Mouse (Mus musculus): ENCODE data around the gene Tm7sf3.

Gene Tm7sf3

GRCm38 (mm10) chr6:146653197-146653596, 10.6 kb upstream of the Tm7sf3 start:
- DNase-seq = no peak

GRCm38 (mm10) chr6:146651431-146651830, 8.8 kb upstream of the Tm7sf3 start:
- no peak for DNase-seq

- no peak for DNase-seq
Observed at GRCm38 (mm10) chr6:146650013-146650412, 7.4 kb upstream of the Tm7sf3 start.

- no peak for DNase-seq
Observed at GRCm38 (mm10) chr6:146643184-146643570, 553 bp upstream of the Tm7sf3 start.

GRCm38 (mm10) chr6:146641621-146642210, 908 bp downstream of the Tm7sf3 start:
- DNase-seq = no peak

GRCm38 (mm10) chr6:146640991-146641390, 1.6 kb downstream of the Tm7sf3 start:
- no peak for DNase-seq

- DNase-seq = no peak
Observed at GRCm38 (mm10) chr6:146640068-146640965, 2.3 kb downstream of the Tm7sf3 start.

GRCm38 (mm10) chr6:146636482-146636881, 6.1 kb downstream of the Tm7sf3 start:
- no peak for DNase-seq

- DNase-seq = no peak
Observed at GRCm38 (mm10) chr6:146634759-146635606, 7.6 kb downstream of the Tm7sf3 start.

- peak; percentile 73 for DNase-seq
Observed at GRCm38 (mm10) chr6:146634015-146634722, 8.5 kb downstream of the Tm7sf3 start.

- DNase-seq = peak; percentile 34
Observed at GRCm38 (mm10) chr6:146633629-146634014, 9.0 kb downstream of the Tm7sf3 start.

- no peak for DNase-seq
Observed at GRCm38 (mm10) chr6:146633097-146633496, 9.5 kb downstream of the Tm7sf3 start.

- no peak for DNase-seq
Observed at GRCm38 (mm10) chr6:146632403-146632802, 10.2 kb downstream of the Tm7sf3 start.

- DNase-seq = no peak
Observed at GRCm38 (mm10) chr6:146631847-146632246, 10.8 kb downstream of the Tm7sf3 start.

- no peak for DNase-seq
Observed at GRCm38 (mm10) chr6:146630961-146631360, 11.7 kb downstream of the Tm7sf3 start.

- DNase-seq = no peak
Observed at GRCm38 (mm10) chr6:146629781-146630756, 12.6 kb downstream of the Tm7sf3 start.

- no peak for DNase-seq
Observed at GRCm38 (mm10) chr6:146628123-146628522, 14.5 kb downstream of the Tm7sf3 start.

- no peak for DNase-seq
Observed at GRCm38 (mm10) chr6:146616670-146617069, 26.0 kb downstream of the Tm7sf3 start.

GRCm38 (mm10) chr6:146615891-146616290, 26.7 kb downstream of the Tm7sf3 start:
- no peak for DNase-seq

- DNase-seq = no peak
Observed at GRCm38 (mm10) chr6:146614541-146614940, 28.1 kb downstream of the Tm7sf3 start.

- no peak for DNase-seq
Observed at GRCm38 (mm10) chr6:146613907-146614306, 28.7 kb downstream of the Tm7sf3 start.

Measured in lung, postnatal 14 days (tissue).